Mouse (Mus musculus) limb, embryonic 15.5 days (tissue): ENCODE data around the gene Dntt. TPM values are rescaled to one million over a fixed set of nuclear protein-coding genes. Genes with fewer than 3 reads are reported as not detected.

Experiments used
- ATAC-seq: fragments of 200-750 bp; cut with Nextera tagmentation; 2 replicates; pipeline ENCODE4 v1.8.0; 2017; ENCODE audit warnings: low read depth, moderate TSS enrichment; ENCODE audit not compliant: insufficient number of reproducible peaks, low FRiP score, low TSS enrichment
- H3K27ac ChIP-seq: fragments of 300-500 bp; sonication (generic); 2 replicates; pipeline ENCODE4 v1.5.1; 2015; ENCODE audit warnings: moderate library complexity, mild to moderate bottlenecking, inconsistent platforms
- H3K27me3 ChIP-seq: fragments of 300-500 bp; sonication (generic); 2 replicates; pipeline ENCODE4 v1.6.1; 2015; ENCODE audit warnings: inconsistent platforms
- H3K36me3 ChIP-seq: fragments of 300-500 bp; sonication (generic); 2 replicates; pipeline ENCODE4 v1.6.1; 2015; ENCODE audit warnings: inconsistent platforms
- H3K4me1 ChIP-seq: fragments of 300-500 bp; sonication (generic); 2 replicates; pipeline ENCODE4 v1.6.1; 2015; ENCODE audit warnings: inconsistent platforms
- H3K4me2 ChIP-seq: fragments of 300-500 bp; sonication (generic); 2 replicates; pipeline ENCODE4 v1.6.1; 2015; ENCODE audit warnings: mild to moderate bottlenecking, inconsistent platforms
- H3K4me3 ChIP-seq: fragments of 300-500 bp; sonication (generic); 2 replicates; pipeline ENCODE4 v1.5.1; 2015; ENCODE audit warnings: mild to moderate bottlenecking, inconsistent platforms
- H3K9ac ChIP-seq: fragments of 300-500 bp; sonication (generic); 2 replicates; pipeline ENCODE4 v1.6.1; 2015; ENCODE audit warnings: inconsistent platforms
- H3K9me3 ChIP-seq: fragments of 300-500 bp; sonication (generic); 2 replicates; pipeline ENCODE4 v1.6.1; 2016; ENCODE audit warnings: inconsistent platforms
- WGBS: fragments of 180-500 bp; shearing (Covaris S2); methylation state at CpG from one replicate; pipeline ENCODE4 v1.1.7; 2015; 5-methylcytosine and 5-hydroxymethylcytosine counted together
- polyA plus RNA-seq: library from polyadenylated mRNA; unstranded; fragments of >200 nt; fragmentation: Nextera tagmentation; extraction: Ambion mirVana; gene quantifications from 2 replicates; pipeline ENCODE4 v1.2.1, GENCODE M21; 2015

The Dntt gene
- polyA plus RNA-seq, 1 experiment from 2014 or later: not detected

DNA sequence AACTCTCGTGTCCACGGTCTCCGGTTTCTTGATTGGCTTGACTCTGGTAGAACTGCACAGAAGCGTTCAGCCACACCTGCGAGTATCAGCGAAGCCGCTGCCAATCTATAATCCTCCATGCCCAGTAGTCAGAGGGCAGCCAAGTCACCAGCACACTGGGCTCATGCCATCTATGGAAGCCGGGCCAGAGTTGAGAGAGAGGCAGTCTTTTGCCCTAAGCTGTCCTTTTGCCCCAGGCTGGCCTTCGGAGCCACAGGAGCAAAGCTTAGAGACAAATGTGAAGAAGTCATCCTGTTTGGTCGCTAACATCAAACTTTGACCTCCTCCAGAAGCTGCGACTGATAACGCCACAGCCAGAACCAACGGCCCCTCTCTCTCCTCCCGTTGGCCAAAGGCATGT, 54.6 kb downstream of the Dntt start:
- no peaks in the 10 kb centered on the region for H3K36me3 ChIP-seq
- 86% methylated on average over 14 of the region's 14 CpGs for WGBS
- H3K27ac ChIP-seq: no peak overlapping the region
- H3K4me2 ChIP-seq: no peak overlapping the region
- ATAC-seq: no peak
- no peaks in the 10 kb centered on the region for H3K4me1 ChIP-seq
- H3K9ac ChIP-seq: no peak overlapping the region
- no peak overlapping the region for H3K4me3 ChIP-seq
- H3K27me3 ChIP-seq: peaks cover 10% of the 10 kb centered on the region
- H3K9me3 ChIP-seq: no peaks in the 10 kb centered on the region

DNA sequence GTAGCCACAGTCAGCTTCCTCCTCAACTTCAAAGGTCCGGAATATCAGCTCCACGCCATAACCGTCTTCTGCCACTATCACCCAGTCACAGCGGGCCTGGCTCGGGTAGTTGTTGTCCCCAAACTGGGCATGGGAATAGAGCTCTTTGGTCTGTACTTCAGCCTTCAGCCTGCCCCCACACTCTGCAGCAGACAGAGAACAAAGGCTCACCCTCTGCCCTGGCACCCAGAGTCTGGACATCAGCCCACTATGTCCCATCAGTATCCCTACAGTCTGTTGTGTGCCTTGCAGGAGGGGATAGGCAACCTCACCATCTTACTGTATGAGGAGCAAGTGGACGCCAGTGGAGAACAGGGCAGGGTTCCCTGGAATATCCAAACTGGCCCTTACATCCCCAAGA, 57.2 kb downstream of the Dntt start:
- Histone ChIP-seq H3K4me3 (no peak overlapping the region), H3K4me1 (no peaks in the 10 kb centered on the region), H3K36me3 (no peaks in the 10 kb centered on the region), H3K27ac (no peak overlapping the region), H3K9me3 (no peaks in the 10 kb centered on the region), H3K9ac (no peak overlapping the region), H3K27me3 (peaks cover 20% of the 10 kb centered on the region), H3K4me2 (no peak overlapping the region)
- WGBS: 88% methylated on average over 6 of the region's 6 CpGs
- no peak for ATAC-seq

DNA sequence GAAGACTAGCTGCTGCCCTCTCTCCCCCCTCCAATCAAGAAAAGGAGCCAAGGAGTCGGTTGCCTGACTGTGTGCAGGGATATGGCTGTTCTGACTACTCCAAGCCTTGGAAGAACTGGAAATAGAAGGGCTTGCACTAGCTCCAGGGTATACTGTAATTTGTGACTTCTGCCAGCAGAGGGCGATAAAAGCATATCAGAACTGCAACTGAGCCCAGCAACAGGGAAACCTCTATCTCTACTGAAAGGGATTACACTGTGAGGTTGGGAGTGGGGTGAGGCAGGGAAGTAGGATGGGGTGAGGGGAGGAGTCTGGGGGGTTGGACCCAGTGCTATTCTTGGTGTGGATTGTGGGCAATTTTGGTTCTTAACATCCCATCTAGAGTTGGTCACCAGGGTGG, 57.6 kb downstream of the Dntt start:
- Histone ChIP-seq H3K4me1 (no peaks in the 10 kb centered on the region), H3K27me3 (peaks cover 20% of the 10 kb centered on the region), H3K36me3 (no peaks in the 10 kb centered on the region), H3K9ac (no peak overlapping the region), H3K27ac (no peak overlapping the region), H3K4me3 (no peak overlapping the region), H3K9me3 (no peaks in the 10 kb centered on the region), H3K4me2 (no peak overlapping the region)
- WGBS: 5% methylated on average over 2 of the region's 2 CpGs
- peak; percentile 21; the same call in 1 of the 2 replicates for ATAC-seq

DNA sequence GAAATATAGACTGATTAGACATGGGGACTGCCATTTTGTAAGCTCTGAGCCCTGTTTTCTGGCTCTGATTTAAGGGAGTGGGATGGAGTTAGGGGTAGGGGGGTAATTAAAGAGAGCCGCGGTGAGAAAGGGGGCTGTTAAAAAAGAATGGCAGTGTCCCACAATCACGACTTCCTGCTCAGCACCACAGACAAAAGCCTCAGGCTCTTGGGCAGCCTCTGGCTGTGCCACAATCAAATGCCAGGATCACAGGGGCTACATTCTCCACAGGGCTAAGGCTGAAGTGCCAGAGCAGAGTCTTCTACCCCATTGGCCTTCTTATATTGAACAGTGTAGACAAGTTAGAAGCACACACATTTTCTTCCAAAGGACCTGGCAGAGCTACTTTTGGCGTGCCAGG, 58.8 kb downstream of the Dntt start:
- no peaks in the 10 kb centered on the region for H3K4me1 ChIP-seq
- peaks cover 20% of the 10 kb centered on the region for H3K27me3 ChIP-seq
- no peaks in the 10 kb centered on the region for H3K36me3 ChIP-seq
- H3K4me3 ChIP-seq: no peak overlapping the region
- no peak overlapping the region for H3K27ac ChIP-seq
- no peaks in the 10 kb centered on the region for H3K9me3 ChIP-seq
- no peak overlapping the region for H3K9ac ChIP-seq
- no peak for ATAC-seq
- no peak overlapping the region for H3K4me2 ChIP-seq
- WGBS: 23% methylated on average over 4 of the region's 4 CpGs

DNA sequence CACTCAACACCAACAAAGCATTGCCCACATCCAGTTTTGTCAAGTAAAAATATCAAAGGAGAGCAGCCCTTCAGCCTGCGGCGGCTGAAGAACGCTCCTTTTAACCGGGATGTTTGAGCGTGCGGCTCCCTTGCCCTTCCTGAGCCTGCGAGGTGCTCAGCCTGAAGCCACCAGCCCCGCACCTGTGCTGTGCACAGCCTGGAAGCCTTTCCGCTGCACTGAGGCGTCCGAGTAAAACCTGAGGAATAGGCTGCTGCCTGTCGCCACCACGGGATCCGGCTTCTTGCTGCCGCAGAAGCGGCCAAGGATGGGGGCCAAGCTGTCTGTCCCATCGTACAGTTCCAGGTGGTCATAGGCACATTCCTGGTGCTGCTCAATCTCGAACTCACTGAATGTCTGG, 59.4 kb downstream of the Dntt start:
- H3K27me3 ChIP-seq: peaks cover 20% of the 10 kb centered on the region
- no peaks in the 10 kb centered on the region for H3K36me3 ChIP-seq
- no peaks in the 10 kb centered on the region for H3K4me1 ChIP-seq
- no peak overlapping the region for H3K4me2 ChIP-seq
- no peak for ATAC-seq
- H3K9me3 ChIP-seq: no peaks in the 10 kb centered on the region
- H3K4me3 ChIP-seq: no peak overlapping the region
- H3K9ac ChIP-seq: no peak overlapping the region
- H3K27ac ChIP-seq: no peak overlapping the region
- WGBS: 42% methylated on average over 18 of the region's 18 CpGs

DNA sequence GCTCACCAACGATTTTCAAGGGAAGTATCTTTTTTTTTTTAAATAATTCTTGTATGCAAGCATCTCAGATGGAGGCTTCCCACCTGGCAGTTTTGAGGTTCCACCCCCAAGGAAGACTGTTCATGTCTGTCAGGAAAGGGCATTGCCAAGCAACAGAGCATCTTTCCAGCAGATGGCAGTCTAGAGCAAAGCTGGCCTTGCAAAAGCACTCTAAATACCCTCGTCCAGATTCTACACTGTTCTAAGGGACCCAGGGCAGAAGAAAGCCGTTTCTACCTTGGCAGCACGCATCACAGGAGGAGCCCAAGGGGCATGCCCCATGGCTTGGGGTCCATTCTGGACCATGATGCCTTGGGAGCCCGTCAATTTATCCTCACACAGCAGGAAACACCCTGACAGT, 60.8 kb downstream of the Dntt start:
- WGBS: 13% methylated on average over 5 of the region's 5 CpGs

DNA sequence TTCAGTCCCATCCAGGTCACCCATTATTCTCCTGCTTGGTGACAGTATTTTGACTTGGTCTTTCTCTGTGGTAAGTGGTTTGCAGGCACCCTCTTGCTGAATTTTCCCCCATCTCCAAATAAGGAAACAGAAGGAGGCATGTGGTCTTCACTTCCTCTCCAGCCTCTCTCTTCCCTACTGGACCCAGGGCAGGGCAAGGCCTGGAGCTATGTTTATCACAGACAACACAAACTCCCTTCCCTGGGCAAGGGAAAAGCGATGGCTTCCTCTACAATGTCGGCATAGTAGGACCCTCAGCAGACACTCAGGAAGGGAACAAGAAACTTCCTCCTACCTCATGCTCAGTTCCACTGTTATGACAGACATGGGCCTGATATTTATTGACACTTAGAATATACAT, 62.8 kb downstream of the Dntt start:
- Histone ChIP-seq H3K27me3 (peaks cover 20% of the 10 kb centered on the region), H3K9me3 (no peaks in the 10 kb centered on the region), H3K4me3 (no peak overlapping the region), H3K9ac (no peak overlapping the region), H3K36me3 (no peaks in the 10 kb centered on the region), H3K27ac (no peak overlapping the region), H3K4me1 (no peaks in the 10 kb centered on the region), H3K4me2 (no peak overlapping the region)
- WGBS: 73% methylated on average over 2 of the region's 2 CpGs
- ATAC-seq: no peak

More for the DNA sequence above, 60.8 kb downstream of the Dntt start:
- Histone ChIP-seq H3K27ac (no peak overlapping the region), H3K27me3 (peaks cover 20% of the 10 kb centered on the region), H3K4me1 (no peaks in the 10 kb centered on the region), H3K9me3 (no peaks in the 10 kb centered on the region), H3K4me2 (no peak overlapping the region), H3K9ac (no peak overlapping the region), H3K36me3 (no peaks in the 10 kb centered on the region), H3K4me3 (no peak overlapping the region)
- ATAC-seq: no peak

DNA sequence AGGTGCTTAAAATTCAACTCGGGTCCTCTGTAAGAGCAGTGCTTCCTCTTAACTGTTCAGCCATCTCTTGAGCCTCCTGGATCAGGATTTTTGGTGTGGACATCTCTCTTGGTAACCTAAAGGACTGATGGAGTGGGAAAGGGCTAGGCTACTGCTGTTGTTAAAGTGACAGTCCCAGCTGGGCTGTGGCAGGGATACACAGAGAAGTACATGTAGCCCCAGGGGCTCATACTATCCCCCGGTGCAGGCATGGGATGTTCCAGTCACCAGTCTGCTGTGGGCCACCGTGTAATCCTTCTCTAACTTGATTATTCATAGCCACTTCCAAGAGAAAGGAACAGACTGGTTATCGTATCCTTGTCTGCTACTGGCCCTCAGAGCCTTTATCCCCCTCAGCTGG, 68.0 kb downstream of the Dntt start:
- no peaks in the 10 kb centered on the region for H3K9me3 ChIP-seq
- H3K36me3 ChIP-seq: no peaks in the 10 kb centered on the region
- no peaks in the 10 kb centered on the region for H3K4me1 ChIP-seq
- no peak overlapping the region for H3K9ac ChIP-seq
- H3K27ac ChIP-seq: no peak overlapping the region
- no peak for ATAC-seq
- no peaks in the 10 kb centered on the region for H3K27me3 ChIP-seq
- no peak overlapping the region for H3K4me3 ChIP-seq
- WGBS: 64% methylated on average over 4 of the region's 4 CpGs
- no peak overlapping the region for H3K4me2 ChIP-seq

DNA sequence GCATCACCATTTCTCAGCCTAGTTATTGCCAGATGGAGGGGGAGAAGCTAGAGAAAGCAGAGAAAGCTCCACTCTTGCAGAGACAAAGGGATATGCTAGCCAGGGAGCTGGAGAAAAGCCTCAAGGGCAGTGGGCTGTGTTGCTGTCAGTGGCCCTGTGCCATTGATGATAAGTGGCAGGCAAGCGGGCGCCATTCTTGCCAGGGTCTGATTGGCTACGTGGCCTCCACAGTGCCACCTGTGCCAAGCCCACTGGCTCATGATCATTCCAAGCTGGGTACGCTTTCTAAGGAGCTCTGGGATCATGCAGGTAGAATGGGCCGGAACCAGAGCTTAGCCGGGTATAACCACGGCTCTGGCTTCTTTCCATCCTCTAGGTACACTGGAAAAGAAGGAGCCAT, 71.8 kb downstream of the Dntt start:
- H3K36me3 ChIP-seq: no peaks in the 10 kb centered on the region
- H3K4me3 ChIP-seq: no peak overlapping the region
- no peaks in the 10 kb centered on the region for H3K4me1 ChIP-seq
- 0 out of 2 replicates have a peak, but pooled peaks have one; percentile 20 for ATAC-seq
- H3K27me3 ChIP-seq: no peaks in the 10 kb centered on the region
- no peak overlapping the region for H3K9ac ChIP-seq
- no peak overlapping the region for H3K27ac ChIP-seq
- H3K4me2 ChIP-seq: no peak overlapping the region
- WGBS: 89% methylated on average over 7 of the region's 7 CpGs
- H3K9me3 ChIP-seq: no peaks in the 10 kb centered on the region

DNA sequence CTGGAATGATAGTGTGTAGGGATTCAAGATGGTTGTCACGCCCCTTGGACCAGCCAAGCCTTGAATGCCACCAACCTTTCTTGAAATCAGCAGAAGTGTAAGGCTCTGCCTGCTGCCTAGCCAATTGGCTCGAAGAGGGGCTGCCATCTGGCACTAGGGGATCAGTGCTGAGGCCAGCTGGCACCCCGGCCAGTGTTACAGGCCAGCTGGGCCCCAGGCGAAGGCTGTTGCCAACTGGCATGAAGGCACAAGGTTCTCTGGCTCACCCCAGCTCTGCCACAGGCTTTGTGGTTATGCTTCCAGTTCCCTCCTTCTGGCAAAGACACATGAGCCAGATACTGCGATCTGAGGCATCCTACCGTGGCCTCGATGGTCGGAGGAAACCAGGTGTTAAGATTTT, 72.3 kb downstream of the Dntt start:
- Histone ChIP-seq H3K4me3 (no peak overlapping the region), H3K9ac (no peak overlapping the region), H3K36me3 (no peaks in the 10 kb centered on the region), H3K9me3 (no peaks in the 10 kb centered on the region), H3K4me2 (no peak overlapping the region), H3K27ac (no peak overlapping the region), H3K27me3 (no peaks in the 10 kb centered on the region), H3K4me1 (no peaks in the 10 kb centered on the region)
- 71% methylated on average over 8 of the region's 8 CpGs for WGBS
- ATAC-seq: peak; percentile 62; the same call in 1 of the 2 replicates

DNA sequence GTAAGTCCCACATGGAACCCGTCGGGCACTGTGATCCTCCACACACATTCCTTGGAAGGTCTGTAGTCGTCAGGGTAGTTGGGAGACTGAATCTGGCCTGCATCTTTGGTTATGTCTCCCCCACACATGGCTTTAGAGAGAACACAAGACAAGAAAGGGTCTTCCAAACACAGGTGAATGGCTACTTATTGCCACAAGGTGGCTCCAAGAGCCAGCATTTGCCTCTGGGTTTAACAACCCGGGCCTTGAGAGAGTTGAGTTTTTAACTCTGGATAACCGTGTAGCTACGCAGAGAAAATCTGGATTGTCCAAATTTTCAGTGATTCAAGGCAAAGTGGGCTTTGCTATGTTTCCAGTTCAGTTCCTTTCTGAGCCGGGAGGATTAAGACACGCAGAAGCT, 75.8 kb downstream of the Dntt start:
- no peak overlapping the region for H3K27ac ChIP-seq
- H3K27me3 ChIP-seq: no peaks in the 10 kb centered on the region
- no peak overlapping the region for H3K9ac ChIP-seq
- WGBS: 39% methylated on average over 8 of the region's 8 CpGs
- no peak overlapping the region for H3K4me3 ChIP-seq
- no peak for ATAC-seq
- H3K4me2 ChIP-seq: no peak overlapping the region
- H3K36me3 ChIP-seq: no peaks in the 10 kb centered on the region
- peaks cover 16% of the 10 kb centered on the region for H3K4me1 ChIP-seq
- no peaks in the 10 kb centered on the region for H3K9me3 ChIP-seq

DNA sequence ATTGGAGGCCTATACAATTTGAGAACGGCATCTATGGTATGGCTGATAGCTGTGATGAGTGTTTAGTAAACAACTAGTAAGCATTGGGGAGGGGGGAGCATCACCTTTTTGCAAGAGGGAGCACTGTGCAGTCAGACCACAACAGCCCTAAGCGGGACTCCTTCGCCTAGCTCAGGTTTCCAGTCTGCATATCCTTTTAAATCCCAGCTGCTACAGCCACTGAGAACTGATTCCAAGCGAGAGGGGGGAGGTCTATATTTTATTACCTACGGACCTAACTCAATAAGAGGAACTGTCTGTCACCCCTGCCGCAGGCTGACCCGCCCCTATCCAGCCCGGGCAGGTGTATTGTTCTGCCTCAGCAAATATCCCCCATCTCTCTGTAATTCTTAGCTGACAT, 78.5 kb downstream of the Dntt start:
- no peaks in the 10 kb centered on the region for H3K9me3 ChIP-seq
- no peak overlapping the region for H3K9ac ChIP-seq
- no peak overlapping the region for H3K4me2 ChIP-seq
- peaks cover 5% of the 10 kb centered on the region; the same call in 1 of the 2 replicates for H3K27me3 ChIP-seq
- no peak for ATAC-seq
- 31% methylated on average over 8 of the region's 8 CpGs for WGBS
- peaks cover 17% of the 10 kb centered on the region for H3K4me1 ChIP-seq
- H3K27ac ChIP-seq: no peak overlapping the region
- no peak overlapping the region for H3K4me3 ChIP-seq
- H3K36me3 ChIP-seq: no peaks in the 10 kb centered on the region

DNA sequence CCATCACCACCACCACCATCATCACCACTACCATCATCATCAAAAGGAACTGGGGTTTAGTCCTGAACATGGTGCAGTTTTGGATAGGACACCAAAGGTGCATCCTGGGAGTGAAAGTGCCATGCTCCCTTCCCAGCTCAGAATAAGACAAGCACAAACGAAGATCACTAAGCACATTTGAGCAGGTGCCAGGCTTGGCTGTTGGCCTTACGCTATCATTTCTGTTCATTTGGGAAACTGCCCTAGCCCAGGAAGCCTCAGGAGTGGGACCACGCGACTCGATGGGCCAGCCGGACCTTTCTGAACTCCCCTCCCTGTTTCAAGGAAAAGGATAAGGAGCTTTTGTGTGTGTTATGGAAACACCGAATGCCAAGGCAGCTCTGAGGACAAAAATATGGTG, 79.6 kb downstream of the Dntt start:
- no peak overlapping the region for H3K27ac ChIP-seq
- H3K27me3 ChIP-seq: peaks cover 5% of the 10 kb centered on the region; the same call in 1 of the 2 replicates
- 79% methylated on average over 7 of the region's 7 CpGs for WGBS
- H3K36me3 ChIP-seq: no peaks in the 10 kb centered on the region
- peaks cover 20% of the 10 kb centered on the region for H3K4me1 ChIP-seq
- H3K4me3 ChIP-seq: no peak overlapping the region
- no peak for ATAC-seq
- H3K9ac ChIP-seq: no peak overlapping the region
- no peaks in the 10 kb centered on the region for H3K9me3 ChIP-seq
- H3K4me2 ChIP-seq: no peak overlapping the region
